Mouse (Mus musculus) forebrain, embryonic 14.5 days (tissue): ENCODE measurements around the gene Gjb3. TPM values are rescaled to one million over a fixed set of nuclear protein-coding genes. Genes with fewer than 3 reads are reported as not detected.
A peak's percentile ranks its signal among the peaks of the same experiment; 100 is the strongest.

Source experiments
- ATAC-seq: fragments of 200-750 bp; cut with Nextera tagmentation; 2 replicates; pipeline ENCODE4 v1.8.0; 2017; ENCODE audit warnings: mild to moderate bottlenecking, moderate library complexity
- DNase-seq: peaks from one replicate; pipeline ENCODE4 v3.0.0-alpha.2; 2015; ENCODE audit warnings: low spot score
- H3K27ac ChIP-seq: fragments of 300-500 bp; sonication (generic); 2 replicates; pipeline ENCODE4 v1.5.1; 2014; ENCODE audit warnings: low read depth, mild to moderate bottlenecking, control low read depth, low read length, moderate library complexity
- H3K27me3 ChIP-seq: fragments of 300-500 bp; sonication (generic); replicated peaks from 2 replicates; pipeline ENCODE4 v1.6.1; 2014; ENCODE audit warnings: low read length, control low read depth, mixed read lengths; ENCODE audit not compliant: control insufficient read depth, insufficient read depth
- H3K36me3 ChIP-seq: fragments of 300-500 bp; sonication (generic); 2 replicates; pipeline ENCODE4 v1.6.1; 2014; ENCODE audit warnings: low read length, control low read depth; ENCODE audit not compliant: control insufficient read depth, insufficient read depth
- H3K4me1 ChIP-seq: fragments of 300-500 bp; sonication (generic); 2 replicates; pipeline ENCODE4 v1.6.1; 2014; ENCODE audit warnings: antibody characterized with exemption, low read length, control low read depth; ENCODE audit not compliant: control insufficient read depth, insufficient read depth
- H3K4me2 ChIP-seq: fragments of 300-500 bp; sonication (generic); 2 replicates; pipeline ENCODE4 v1.6.1; 2014; ENCODE audit warnings: mild to moderate bottlenecking, control low read depth, low read length
- H3K4me3 ChIP-seq: fragments of 300-500 bp; sonication (generic); 2 replicates; pipeline ENCODE4 v1.5.1; 2014; ENCODE audit warnings: low read depth, low read length, control low read depth
- H3K9ac ChIP-seq: fragments of 300-500 bp; sonication (generic); 2 replicates; pipeline ENCODE4 v1.6.1; 2014; ENCODE audit warnings: mild to moderate bottlenecking, low read length, control low read depth, moderate library complexity
- H3K9me3 ChIP-seq: fragments of 300-500 bp; sonication (generic); replicated peaks from 2 replicates; pipeline ENCODE4 v1.6.1; 2016; ENCODE audit warnings: low read length, control low read depth, mixed read lengths; ENCODE audit not compliant: control insufficient read depth
- WGBS: fragments of 180-500 bp; shearing (Covaris S2); extraction: QIAGEN DNeasy Blood & Tissue Kit; methylation state at CpG from one replicate; pipeline ENCODE4 v1.1.7; 2014; 5-methylcytosine and 5-hydroxymethylcytosine counted together
- polyA plus RNA-seq: library from polyadenylated mRNA; unstranded; fragments of >200 nt; fragmentation: Nextera tagmentation; extraction: Ambion mirVana; gene quantifications from 2 replicates; pipeline ENCODE4 v1.2.1, GENCODE M21; 2014

The Gjb3 gene
- not detected in 2 replicates for polyA plus RNA-seq

- no peaks in the 10 kb centered on the region for H3K36me3 ChIP-seq
- H3K27ac ChIP-seq, result no peak within 1 kb of the TSS
- H3K9ac ChIP-seq, result peak within 1 kb of the TSS; percentile 7; the same call in 1 of the 2 replicates
- WGBS, result 2% methylated on average over 49 of the region's 49 CpGs
- peaks cover 37% of the 10 kb centered on the region for H3K27me3 ChIP-seq
- H3K9me3 ChIP-seq, result no peaks in the 10 kb centered on the region
- H3K4me2 ChIP-seq, result peak within 1 kb of the TSS; percentile 39
- ATAC-seq (no peak), DNase-seq (peak; percentile 25)
- H3K4me3 ChIP-seq, result peak within 1 kb of the TSS; percentile 12; the same call in 1 of the 2 replicates
- peaks cover 3% of the 10 kb centered on the region; the same call in 1 of the 2 replicates for H3K4me1 ChIP-seq
Observed at GRCm38 (mm10) chr4:127330181-127331100, at the start of gene Gjb3. Gene Gjb3, minus strand, starts transcription at chr4:127330844.

DNA sequence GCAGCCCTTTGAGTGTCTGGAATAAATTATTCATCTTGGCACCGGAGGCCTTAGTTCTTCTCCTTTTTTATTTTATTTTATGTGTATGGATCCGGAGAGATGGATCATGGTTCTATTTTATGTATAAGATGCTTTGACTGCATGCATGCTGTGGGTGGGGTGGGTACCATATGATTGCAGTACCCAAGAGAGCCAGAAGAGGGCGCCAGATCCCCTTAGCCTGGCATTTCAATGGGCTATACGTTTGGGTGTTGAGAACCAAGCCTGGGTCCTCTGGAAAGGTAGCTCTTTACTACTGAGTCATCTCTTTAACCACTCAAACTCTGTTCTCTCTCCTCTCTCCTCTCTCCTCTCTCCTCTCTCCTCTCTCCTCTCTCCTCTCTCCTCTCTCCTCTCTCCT, 46.7 kb upstream of the Gjb3 start:
- ATAC-seq (no peak), DNase-seq (no peak)
- H3K4me1 ChIP-seq, result no peaks in the 10 kb centered on the region
- H3K4me2 ChIP-seq, result no peak overlapping the region
- 37% methylated on average over 4 of the region's 4 CpGs for WGBS
- no peak overlapping the region for H3K27ac ChIP-seq
- H3K4me3 ChIP-seq, result no peak overlapping the region
- no peaks in the 10 kb centered on the region for H3K36me3 ChIP-seq
- no peak overlapping the region for H3K9ac ChIP-seq
- no peaks in the 10 kb centered on the region for H3K27me3 ChIP-seq
- H3K9me3 ChIP-seq, result no peaks in the 10 kb centered on the region

DNA sequence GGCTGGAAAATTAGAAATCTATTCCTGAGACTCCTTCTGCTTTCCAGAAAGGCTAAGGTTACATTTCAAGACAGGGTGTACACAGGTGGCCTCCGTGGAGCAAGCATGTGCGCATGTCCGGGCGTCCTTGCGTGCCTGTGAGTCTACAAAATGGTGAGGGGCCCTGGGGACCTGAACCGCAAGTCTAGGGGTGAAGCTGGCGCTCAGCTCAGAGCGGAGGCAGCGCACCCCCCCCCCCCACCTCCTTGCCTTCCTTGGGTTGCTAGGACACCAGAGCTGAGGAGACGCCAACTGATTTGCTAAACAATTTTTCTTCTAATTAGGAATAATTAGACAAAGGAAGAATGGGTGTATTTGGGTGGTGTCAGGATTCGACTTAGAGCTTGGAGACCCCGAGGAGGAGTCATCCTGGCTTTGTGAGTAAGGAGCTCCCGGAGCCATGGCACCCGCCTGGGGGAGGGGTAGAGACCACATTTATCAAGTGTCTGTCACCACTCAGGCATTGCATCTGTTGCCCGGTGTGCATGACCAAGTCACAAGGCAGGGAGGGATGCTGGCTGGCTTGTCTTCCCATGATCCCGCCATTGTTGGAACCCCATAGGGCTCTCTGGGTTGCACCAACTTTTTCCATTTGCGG, 45.0 kb upstream of the Gjb3 start:
- Histone ChIP-seq H3K9ac (no peak overlapping the region), H3K4me1 (no peaks in the 10 kb centered on the region), H3K4me3 (no peak overlapping the region), H3K27ac (no peak overlapping the region), H3K36me3 (no peaks in the 10 kb centered on the region), H3K4me2 (no peak overlapping the region), H3K9me3 (no peaks in the 10 kb centered on the region), H3K27me3 (no peaks in the 10 kb centered on the region)
- WGBS, result 61% methylated on average over 17 of the region's 17 CpGs
- peak; percentile 46; the same call in 1 of the 2 replicates for ATAC-seq
- DNase-seq, result peak; percentile 51

- Histone ChIP-seq H3K4me1 (no peaks in the 10 kb centered on the region), H3K9ac (no peak overlapping the region), H3K4me3 (no peak overlapping the region), H3K36me3 (no peaks in the 10 kb centered on the region), H3K4me2 (no peak overlapping the region), H3K27ac (no peak overlapping the region), H3K27me3 (no peaks in the 10 kb centered on the region), H3K9me3 (no peaks in the 10 kb centered on the region)
- 84% methylated on average over 4 of the region's 4 CpGs for WGBS
- ATAC-seq, result no peak
- DNase-seq, result no peak
Observed at GRCm38 (mm10) chr4:127374645-127375044, 44.0 kb upstream of the Gjb3 start.

GRCm38 (mm10) chr4:127373491-127373890, 42.8 kb upstream of the Gjb3 start:
- Histone ChIP-seq H3K36me3 (no peaks in the 10 kb centered on the region), H3K27ac (no peak overlapping the region), H3K9ac (no peak overlapping the region), H3K4me2 (no peak overlapping the region), H3K4me3 (no peak overlapping the region), H3K27me3 (no peaks in the 10 kb centered on the region), H3K4me1 (no peaks in the 10 kb centered on the region), H3K9me3 (no peaks in the 10 kb centered on the region)
- no peak for ATAC-seq
- WGBS, result 65% methylated on average over 8 of the region's 8 CpGs
- no peak for DNase-seq

- no peak overlapping the region for H3K27ac ChIP-seq
- 57% methylated on average over 5 of the region's 5 CpGs for WGBS
- no peaks in the 10 kb centered on the region for H3K27me3 ChIP-seq
- H3K4me2 ChIP-seq, result no peak overlapping the region
- H3K9me3 ChIP-seq, result no peaks in the 10 kb centered on the region
- H3K9ac ChIP-seq, result no peak overlapping the region
- H3K4me1 ChIP-seq, result no peaks in the 10 kb centered on the region
- DNase-seq (no peak), ATAC-seq (no peak)
- H3K4me3 ChIP-seq, result no peak overlapping the region
- no peaks in the 10 kb centered on the region for H3K36me3 ChIP-seq
Observed at GRCm38 (mm10) chr4:127371546-127371945, 40.9 kb upstream of the Gjb3 start.

DNA sequence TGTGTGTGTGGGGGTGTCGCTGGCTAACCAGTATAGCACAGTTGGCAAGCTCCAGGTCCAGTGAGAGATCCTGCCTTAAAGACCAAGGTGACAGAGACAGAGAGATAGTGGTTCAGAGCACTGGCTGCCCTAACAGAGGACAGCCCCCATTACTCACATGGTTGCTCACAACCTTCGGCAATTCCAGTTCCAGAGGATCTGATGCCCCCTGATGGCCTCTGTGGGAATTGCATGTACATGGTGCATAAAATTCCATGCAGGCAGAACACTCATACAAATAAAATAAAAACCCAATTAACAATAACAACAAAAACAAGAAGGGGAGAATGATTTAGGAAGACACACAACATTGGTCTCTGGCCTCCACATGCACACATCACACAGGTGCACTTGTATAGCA, 39.8 kb upstream of the Gjb3 start:
- Histone ChIP-seq H3K4me1 (no peaks in the 10 kb centered on the region), H3K9me3 (no peaks in the 10 kb centered on the region), H3K9ac (no peak overlapping the region), H3K27me3 (no peaks in the 10 kb centered on the region), H3K27ac (no peak overlapping the region), H3K4me2 (no peak overlapping the region), H3K36me3 (no peaks in the 10 kb centered on the region), H3K4me3 (no peak overlapping the region)
- 52% methylated on average over 2 of the region's 2 CpGs for WGBS
- DNase-seq, result peak; percentile 36
- ATAC-seq, result no peak

- peak; percentile 82 for DNase-seq
- Histone ChIP-seq H3K9ac (no peak overlapping the region), H3K4me2 (no peak overlapping the region)
Observed at GRCm38 (mm10) chr4:127368379-127368973, 37.8 kb upstream of the Gjb3 start.

More at GRCm38 (mm10) chr4:127368379-127368973, 37.8 kb upstream of the Gjb3 start:
- Histone ChIP-seq H3K4me1 (no peaks in the 10 kb centered on the region), H3K36me3 (no peaks in the 10 kb centered on the region), H3K27me3 (no peaks in the 10 kb centered on the region), H3K4me3 (no peak overlapping the region), H3K9me3 (no peaks in the 10 kb centered on the region), H3K27ac (no peak overlapping the region)
- 36% methylated on average over 13 of the region's 13 CpGs for WGBS
- peak; percentile 71 for ATAC-seq
